Mouse (Mus musculus) embryonic facial prominence, embryonic 14.5 days (tissue): ENCODE data around the gene Npepps. TPM values are rescaled to one million over a fixed set of nuclear protein-coding genes. Genes with fewer than 3 reads are reported as not detected.

Experiments
- ATAC-seq: fragments of 200-750 bp; cut with Nextera tagmentation; 2 replicates; pipeline ENCODE4 v1.8.0; 2017; ENCODE audit warnings: low read depth, moderate number of reproducible peaks, moderate TSS enrichment
- DNase-seq: peaks from one replicate; pipeline ENCODE4 v3.0.0-alpha.2; 2015; ENCODE audit warnings: low spot score
- H3K27ac ChIP-seq: fragments of 300-500 bp; sonication (generic); replicated peaks from 2 replicates; pipeline ENCODE4 v1.5.1; 2014; ENCODE audit warnings: low read depth, mild to moderate bottlenecking, low read length, moderate library complexity
- H3K27me3 ChIP-seq: fragments of 300-500 bp; sonication (generic); replicated peaks from 2 replicates; pipeline ENCODE4 v1.6.1; 2014; ENCODE audit warnings: low read length; ENCODE audit not compliant: control insufficient read depth, insufficient read depth
- H3K36me3 ChIP-seq: fragments of 300-500 bp; sonication (generic); 2 replicates; pipeline ENCODE4 v1.6.1; 2014; ENCODE audit warnings: low read length, mixed read lengths; ENCODE audit not compliant: control insufficient read depth, insufficient read depth
- H3K4me1 ChIP-seq: fragments of 300-500 bp; sonication (generic); 2 replicates; pipeline ENCODE4 v1.6.1; 2014; ENCODE audit warnings: antibody characterized with exemption, low read length; ENCODE audit not compliant: control insufficient read depth, insufficient read depth
- H3K4me2 ChIP-seq: fragments of 300-500 bp; sonication (generic); 2 replicates; pipeline ENCODE4 v1.6.1; 2014; ENCODE audit warnings: low read depth, mild to moderate bottlenecking, low read length, moderate library complexity, mixed read lengths
- H3K4me3 ChIP-seq: fragments of 300-500 bp; sonication (generic); 2 replicates; pipeline ENCODE4 v1.5.1; 2014; ENCODE audit warnings: low read depth, mild to moderate bottlenecking, low read length
- H3K9ac ChIP-seq: fragments of 300-500 bp; sonication (generic); 2 replicates; pipeline ENCODE4 v1.6.1; 2014; ENCODE audit warnings: low read depth, mild to moderate bottlenecking, low read length, moderate library complexity, mixed read lengths
- H3K9me3 ChIP-seq: fragments of 300-500 bp; sonication (generic); 2 replicates; pipeline ENCODE4 v1.6.1; 2016; ENCODE audit warnings: low read length; ENCODE audit not compliant: control insufficient read depth
- WGBS: fragments of 180-500 bp; shearing (Covaris S2); extraction: QIAGEN DNeasy Blood & Tissue Kit; methylation state at CpG from one replicate; pipeline ENCODE4 v1.1.7; 2014; 5-methylcytosine and 5-hydroxymethylcytosine counted together
- polyA plus RNA-seq: library from polyadenylated mRNA; unstranded; fragments of >200 nt; fragmentation: Nextera tagmentation; extraction: Ambion mirVana; gene quantifications from 2 replicates; pipeline ENCODE4 v1.2.1, GENCODE M21; 2014

The Npepps gene
- polyA plus RNA-seq, 1 experiment from 2014 or later, result 76.8 TPM

DNA sequence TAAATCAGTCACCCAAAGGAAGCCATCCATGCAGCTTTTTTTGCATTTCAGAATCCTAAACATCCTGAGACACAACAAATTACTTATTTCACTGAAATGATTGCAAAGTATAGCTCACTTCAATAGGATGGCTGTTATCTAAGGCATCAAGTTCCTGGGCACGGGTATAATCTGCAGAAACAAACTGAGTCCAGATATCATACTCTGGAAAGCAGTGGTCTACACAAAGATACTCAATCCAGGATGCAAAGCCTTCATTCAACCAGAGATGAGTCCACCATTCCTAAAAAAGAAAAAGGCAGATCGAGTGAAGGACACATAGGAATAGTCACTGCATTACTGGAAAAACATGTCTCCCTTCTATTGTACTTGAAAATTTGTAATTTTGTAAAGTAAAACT is 42.5 kb downstream of the Npepps start:
- DNase-seq (no peak), ATAC-seq (no peak)
- H3K9me3 ChIP-seq, result no peaks in the 10 kb centered on the region
- no peak overlapping the region for H3K9ac ChIP-seq
- no peak overlapping the region for H3K4me2 ChIP-seq
- no peak overlapping the region for H3K4me3 ChIP-seq
- no peaks in the 10 kb centered on the region for H3K4me1 ChIP-seq
- no peak overlapping the region for H3K27ac ChIP-seq
- 92% methylated on average over 2 of the region's 2 CpGs for WGBS
- peaks cover 85% of the 10 kb centered on the region for H3K36me3 ChIP-seq
- H3K27me3 ChIP-seq, result no peaks in the 10 kb centered on the region

DNA sequence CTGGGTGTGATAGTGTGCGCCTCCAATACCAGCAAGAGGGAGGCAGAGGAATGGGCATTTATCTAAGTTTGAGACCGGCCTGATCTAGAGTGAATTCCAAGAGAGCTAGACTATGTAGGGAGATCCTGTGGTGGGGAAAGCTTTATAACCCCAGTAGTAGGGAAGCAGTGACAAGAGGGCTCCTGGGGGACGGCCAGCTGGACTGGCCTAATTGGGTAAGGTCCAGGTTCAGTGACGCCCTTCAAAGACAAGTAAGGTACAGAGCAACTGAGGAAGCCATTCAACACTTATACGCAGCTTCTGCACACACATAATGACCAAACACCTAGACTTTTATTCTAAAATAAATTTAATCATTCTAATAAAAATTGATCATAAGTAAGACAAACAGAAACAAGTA is 48.0 kb downstream of the Npepps start:
- 95% methylated on average over 5 of the region's 5 CpGs for WGBS
- no peak overlapping the region for H3K4me2 ChIP-seq
- no peak for DNase-seq
- H3K27me3 ChIP-seq, result no peaks in the 10 kb centered on the region
- peaks cover 88% of the 10 kb centered on the region for H3K36me3 ChIP-seq
- H3K4me3 ChIP-seq, result no peak overlapping the region
- no peak for ATAC-seq
- no peaks in the 10 kb centered on the region for H3K9me3 ChIP-seq
- no peak overlapping the region for H3K27ac ChIP-seq
- H3K4me1 ChIP-seq, result no peaks in the 10 kb centered on the region
- no peak overlapping the region for H3K9ac ChIP-seq

DNA sequence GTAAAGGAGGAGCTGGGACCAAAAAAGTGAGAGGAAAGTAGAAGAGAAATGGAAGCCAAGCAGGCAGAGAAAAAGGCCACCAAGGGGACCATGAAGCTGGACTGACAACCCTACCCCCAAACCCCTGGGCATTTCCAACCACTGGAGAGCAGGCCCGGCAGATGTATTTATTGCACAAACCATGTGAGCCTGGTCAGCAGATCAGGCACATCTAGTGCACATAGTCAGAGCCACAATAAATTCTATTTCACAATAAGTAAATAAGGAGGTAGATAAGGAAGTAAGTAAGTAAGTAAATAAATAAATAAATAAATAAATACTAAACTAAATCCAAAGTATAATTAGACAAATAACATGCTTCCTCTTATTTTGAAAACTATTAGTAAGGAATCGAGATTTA is 51.0 kb downstream of the Npepps start:
- H3K4me1 ChIP-seq, result no peaks in the 10 kb centered on the region
- WGBS, result 86% methylated on average over 2 of the region's 2 CpGs
- H3K36me3 ChIP-seq, result peaks cover 86% of the 10 kb centered on the region
- no peaks in the 10 kb centered on the region for H3K27me3 ChIP-seq
- H3K4me3 ChIP-seq, result no peak overlapping the region
- no peak overlapping the region for H3K27ac ChIP-seq
- no peaks in the 10 kb centered on the region for H3K9me3 ChIP-seq
- no peak for ATAC-seq
- H3K9ac ChIP-seq, result no peak overlapping the region
- H3K4me2 ChIP-seq, result no peak overlapping the region
- no peak for DNase-seq

DNA sequence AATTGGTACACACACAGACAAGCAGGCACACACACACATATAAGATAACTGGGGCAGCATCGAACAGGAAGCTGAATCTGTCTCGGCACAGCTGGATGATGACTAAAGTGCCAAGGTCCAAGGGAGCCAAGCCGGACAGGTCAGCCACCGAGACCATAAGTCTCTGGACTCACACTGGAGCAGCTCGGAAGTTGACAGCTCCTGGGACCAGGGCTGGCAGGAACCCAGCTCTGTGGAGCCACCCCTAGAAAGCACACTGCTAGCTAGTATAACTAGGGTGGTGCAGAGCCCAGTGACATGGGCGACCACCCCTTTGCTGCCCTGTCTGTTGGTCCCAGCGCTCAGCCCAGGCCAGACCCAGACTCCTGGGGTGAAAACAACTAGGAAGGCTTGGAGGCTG is 51.5 kb downstream of the Npepps start:
- no peaks in the 10 kb centered on the region for H3K27me3 ChIP-seq
- no peak overlapping the region for H3K9ac ChIP-seq
- H3K36me3 ChIP-seq, result peaks cover 83% of the 10 kb centered on the region
- H3K4me2 ChIP-seq, result no peak overlapping the region
- WGBS, result 94% methylated on average over 7 of the region's 7 CpGs
- H3K4me3 ChIP-seq, result no peak overlapping the region
- H3K4me1 ChIP-seq, result no peaks in the 10 kb centered on the region
- no peak for DNase-seq
- H3K27ac ChIP-seq, result no peak overlapping the region
- no peak for ATAC-seq
- no peaks in the 10 kb centered on the region for H3K9me3 ChIP-seq

DNA sequence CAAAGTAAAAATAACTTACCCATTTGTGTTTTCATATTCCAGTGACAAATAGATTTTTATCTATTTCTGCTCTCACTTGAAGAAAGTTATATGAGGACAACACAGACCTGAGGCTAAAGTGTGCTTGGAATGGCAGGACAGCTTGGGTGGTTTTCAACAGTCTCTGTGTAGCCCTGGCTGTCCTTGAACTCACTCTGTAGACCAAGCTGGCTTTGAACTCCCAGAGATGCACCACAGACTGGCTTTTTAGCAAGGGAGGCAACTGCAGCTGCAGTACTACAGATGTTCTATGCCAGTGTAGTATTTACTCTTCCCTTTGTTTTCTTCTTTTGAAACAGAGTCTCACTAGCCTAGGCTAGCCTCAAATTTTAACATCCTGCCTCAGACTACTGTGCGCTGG is 54.3 kb downstream of the Npepps start:
- Histone ChIP-seq H3K9me3 (no peaks in the 10 kb centered on the region), H3K36me3 (peaks cover 84% of the 10 kb centered on the region), H3K4me3 (no peak overlapping the region), H3K27ac (no peak overlapping the region), H3K27me3 (no peaks in the 10 kb centered on the region), H3K4me2 (no peak overlapping the region), H3K4me1 (no peaks in the 10 kb centered on the region), H3K9ac (no peak overlapping the region)
- ATAC-seq (no peak), DNase-seq (no peak)
- 97% methylated on average over 1 of the region's 1 CpGs for WGBS

DNA sequence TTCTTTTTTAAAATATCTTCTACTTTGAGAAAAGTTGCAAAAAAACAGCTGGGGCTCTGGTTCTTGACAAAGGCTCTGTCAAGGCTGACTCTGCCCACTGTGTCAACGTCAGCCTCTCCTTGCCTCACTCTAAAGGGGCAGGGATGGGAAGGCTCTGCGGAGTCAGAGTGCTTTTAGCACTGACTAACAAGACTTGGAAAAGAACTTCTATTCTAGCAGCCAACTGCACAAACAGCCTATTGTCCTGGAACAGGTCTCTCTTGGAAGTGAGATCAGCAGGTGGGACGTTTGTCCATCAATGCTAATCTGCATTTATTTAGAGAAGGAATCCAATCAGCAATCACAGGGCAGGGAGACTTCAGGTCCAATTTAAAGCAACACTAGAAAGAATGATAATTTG is 57.0 kb downstream of the Npepps start:
- Histone ChIP-seq H3K4me2 (no peak overlapping the region), H3K27me3 (no peaks in the 10 kb centered on the region), H3K36me3 (peaks cover 84% of the 10 kb centered on the region), H3K9ac (no peak overlapping the region), H3K4me3 (no peak overlapping the region), H3K4me1 (no peaks in the 10 kb centered on the region), H3K27ac (no peak overlapping the region), H3K9me3 (no peaks in the 10 kb centered on the region)
- WGBS, result 68% methylated on average over 3 of the region's 3 CpGs
- ATAC-seq, result no peak
- no peak for DNase-seq

DNA sequence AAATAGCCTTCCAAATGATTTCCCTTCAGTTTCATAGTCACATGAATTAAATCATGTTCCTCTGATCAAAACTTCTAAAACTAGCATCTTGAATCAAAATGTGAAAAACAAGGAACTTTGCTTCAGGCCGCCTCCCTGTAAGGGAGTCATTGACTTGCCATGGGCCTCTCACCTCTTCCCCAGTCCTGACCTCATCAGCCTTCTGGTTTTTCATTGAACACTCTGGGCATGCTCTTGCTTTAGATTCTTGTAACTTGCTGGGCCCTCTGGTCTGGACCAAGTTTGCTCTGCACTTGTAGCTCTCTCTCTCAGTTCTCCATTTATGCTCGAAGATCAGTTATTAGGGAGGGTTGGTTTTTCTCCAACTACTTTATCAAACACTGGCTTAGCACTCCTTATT is 58.8 kb downstream of the Npepps start:
- H3K4me1 ChIP-seq, result no peaks in the 10 kb centered on the region
- H3K9me3 ChIP-seq, result no peaks in the 10 kb centered on the region
- H3K4me2 ChIP-seq, result no peak overlapping the region
- 96% methylated on average over 2 of the region's 2 CpGs for WGBS
- DNase-seq (no peak), ATAC-seq (no peak)
- no peak overlapping the region for H3K4me3 ChIP-seq
- peaks cover 84% of the 10 kb centered on the region for H3K36me3 ChIP-seq
- H3K27ac ChIP-seq, result no peak overlapping the region
- no peak overlapping the region for H3K9ac ChIP-seq
- no peaks in the 10 kb centered on the region for H3K27me3 ChIP-seq

DNA sequence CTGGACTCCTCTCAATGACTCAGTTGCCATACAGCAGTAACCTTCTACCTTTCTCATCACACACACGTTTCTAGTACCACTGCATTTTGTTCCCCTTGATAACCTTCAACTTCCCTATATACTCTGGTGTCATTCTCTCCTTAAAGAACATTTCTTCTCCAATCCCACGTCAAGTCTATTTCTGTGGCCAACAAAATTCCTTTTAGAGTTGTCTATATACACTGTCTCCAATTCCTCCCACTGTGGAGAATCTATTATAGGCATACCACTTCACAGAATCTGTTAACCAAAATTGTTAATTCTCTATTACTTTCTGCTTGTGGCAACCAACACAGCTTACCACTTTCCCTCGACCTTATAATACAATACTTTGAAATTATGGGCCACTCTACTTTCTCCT is 60.2 kb downstream of the Npepps start:
- DNase-seq (no peak), ATAC-seq (no peak)
- H3K36me3 ChIP-seq, result peaks cover 87% of the 10 kb centered on the region
- no peak overlapping the region for H3K27ac ChIP-seq
- H3K4me2 ChIP-seq, result no peak overlapping the region
- no peaks in the 10 kb centered on the region for H3K27me3 ChIP-seq
- H3K9ac ChIP-seq, result no peak overlapping the region
- H3K4me1 ChIP-seq, result no peaks in the 10 kb centered on the region
- no peak overlapping the region for H3K4me3 ChIP-seq
- H3K9me3 ChIP-seq, result no peaks in the 10 kb centered on the region
- WGBS, result 92% methylated on average over 3 of the region's 3 CpGs

DNA sequence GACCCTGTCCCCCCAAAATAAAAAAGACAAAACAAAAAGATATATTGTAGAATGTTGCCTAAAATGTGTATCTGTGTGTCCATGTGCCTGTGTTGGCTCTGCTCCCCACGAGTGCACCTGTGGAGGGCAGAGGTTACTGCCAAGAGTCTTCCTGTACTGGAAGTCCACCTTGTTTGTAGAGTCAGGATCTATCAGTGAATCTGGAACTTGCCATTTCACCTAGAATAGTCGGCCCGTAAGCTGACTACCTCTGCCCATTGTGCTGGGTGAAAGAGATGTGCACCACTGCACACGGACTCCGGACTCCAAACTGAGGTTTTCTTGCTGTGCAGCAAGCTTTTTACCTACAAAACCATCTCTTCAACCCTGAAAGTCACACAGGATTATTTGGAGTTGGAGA is 66.0 kb downstream of the Npepps start:
- WGBS, result 94% methylated on average over 5 of the region's 5 CpGs
- no peaks in the 10 kb centered on the region for H3K27me3 ChIP-seq
- H3K9ac ChIP-seq, result no peak overlapping the region
- no peak overlapping the region for H3K27ac ChIP-seq
- no peaks in the 10 kb centered on the region for H3K4me1 ChIP-seq
- no peak overlapping the region for H3K4me2 ChIP-seq
- H3K4me3 ChIP-seq, result no peak overlapping the region
- peaks cover 98% of the 10 kb centered on the region for H3K36me3 ChIP-seq
- H3K9me3 ChIP-seq, result no peaks in the 10 kb centered on the region
- DNase-seq (no peak), ATAC-seq (no peak)
